Mouse (Mus musculus): ENCODE measurements around the gene Ccdc88b. TPM values are rescaled to one million over a fixed set of nuclear protein-coding genes. Genes with fewer than 3 reads are reported as not detected.

Gene Ccdc88b
- polyA plus RNA-seq, 1 experiment from 2014 or later = 0.42 TPM

- no peak for DNase-seq (ENCODE audit: low spot score)
- Histone ChIP-seq H3K27ac (ENCODE audit: low read depth, low read length) (no peak overlapping the region), H3K9me3 (ENCODE audit: control insufficient read depth, low read length) (no peaks in the 10 kb centered on the region), H3K36me3 (ENCODE audit: control insufficient read depth, insufficient read depth, low read length) (no peaks in the 10 kb centered on the region), H3K4me3 (ENCODE audit: low read depth, low read length) (no peak overlapping the region), H3K4me2 (replicated peaks; ENCODE audit: low read depth, low read length) (no peak overlapping the region), H3K9ac (ENCODE audit: low read depth, low read length) (no peak overlapping the region), H3K4me1 (replicated peaks; ENCODE audit: control insufficient read depth, insufficient read depth, low read length) (peaks cover 9% of the 10 kb centered on the region), H3K27me3 (ENCODE audit: control insufficient read depth, insufficient read depth, low read length) (peaks cover 45% of the 10 kb centered on the region)
- no peak for ATAC-seq (ENCODE audit: low FRiP score)
- 29% methylated on average over 3 of the region's 3 CpGs for WGBS
Measured at GRCm38 (mm10) chr19:6841292-6841597, 16.8 kb downstream of the Ccdc88b start.

- 3% methylated on average over 41 of the region's 44 CpGs for WGBS
- peak; percentile 71 for DNase-seq (ENCODE audit: low spot score)
- no peaks in the 10 kb centered on the region for H3K9me3 ChIP-seq (ENCODE audit: control insufficient read depth, low read length)
- peak; percentile 76 for ATAC-seq (ENCODE audit: low FRiP score)
- H3K4me1 ChIP-seq (replicated peaks; ENCODE audit: control insufficient read depth, insufficient read depth, low read length) = peaks cover 9% of the 10 kb centered on the region
- H3K4me3 ChIP-seq (ENCODE audit: low read depth, low read length) = peak within 1 kb of the TSS; percentile 54
- peak within 1 kb of the TSS; percentile 53 for H3K9ac ChIP-seq (ENCODE audit: low read depth, low read length)
- peak within 1 kb of the TSS; percentile 97 for H3K4me2 ChIP-seq (replicated peaks; ENCODE audit: low read depth, low read length)
- H3K27me3 ChIP-seq (ENCODE audit: control insufficient read depth, insufficient read depth, low read length) = peaks cover 41% of the 10 kb centered on the region
- H3K27ac ChIP-seq (ENCODE audit: low read depth, low read length) = no peak within 1 kb of the TSS
- H3K36me3 ChIP-seq (ENCODE audit: control insufficient read depth, insufficient read depth, low read length) = no peaks in the 10 kb centered on the region
Measured at GRCm38 (mm10) chr19:6840475-6841291, 17.3 kb downstream of the Ccdc88b start, which contains the start of gene Rps6ka4. Gene Rps6ka4, minus strand, starts transcription at chr19:6840636.

GRCm38 (mm10) chr19:6839615-6840474, 18.2 kb downstream of the Ccdc88b start:
- peak overlapping the region; percentile 54 for H3K4me3 ChIP-seq (ENCODE audit: low read depth, low read length)
- WGBS = 2% methylated on average over 42 of the region's 46 CpGs
- peaks cover 9% of the 10 kb centered on the region for H3K4me1 ChIP-seq (replicated peaks; ENCODE audit: control insufficient read depth, insufficient read depth, low read length)
- peak; percentile 51 for DNase-seq (ENCODE audit: low spot score)
- H3K9me3 ChIP-seq (ENCODE audit: control insufficient read depth, low read length) = no peaks in the 10 kb centered on the region
- H3K9ac ChIP-seq (ENCODE audit: low read depth, low read length) = peak overlapping the region; percentile 53
- no peaks in the 10 kb centered on the region for H3K36me3 ChIP-seq (ENCODE audit: control insufficient read depth, insufficient read depth, low read length)
- ATAC-seq (ENCODE audit: low FRiP score) = peak; percentile 60; the same call in 1 of the 2 replicates
- peak overlapping the region; percentile 97 for H3K4me2 ChIP-seq (replicated peaks; ENCODE audit: low read depth, low read length)
- H3K27ac ChIP-seq (ENCODE audit: low read depth, low read length) = no peak overlapping the region
- peaks cover 41% of the 10 kb centered on the region for H3K27me3 ChIP-seq (ENCODE audit: control insufficient read depth, insufficient read depth, low read length)

- 85% methylated on average over 8 of the region's 8 CpGs for WGBS
- Histone ChIP-seq H3K4me2 (replicated peaks; ENCODE audit: low read depth, low read length) (no peak overlapping the region), H3K4me3 (ENCODE audit: low read depth, low read length) (no peak overlapping the region), H3K4me1 (replicated peaks; ENCODE audit: control insufficient read depth, insufficient read depth, low read length) (peaks cover 12% of the 10 kb centered on the region; the same call in 1 of the 2 replicates), H3K36me3 (ENCODE audit: control insufficient read depth, insufficient read depth, low read length) (no peaks in the 10 kb centered on the region), H3K27ac (ENCODE audit: low read depth, low read length) (no peak overlapping the region), H3K27me3 (ENCODE audit: control insufficient read depth, insufficient read depth, low read length) (peaks cover 41% of the 10 kb centered on the region), H3K9me3 (ENCODE audit: control insufficient read depth, low read length) (no peaks in the 10 kb centered on the region), H3K9ac (ENCODE audit: low read depth, low read length) (no peak overlapping the region)
- ATAC-seq (ENCODE audit: low FRiP score) = no peak
- DNase-seq (ENCODE audit: low spot score) = no peak
Measured at GRCm38 (mm10) chr19:6832363-6832762, 25.6 kb downstream of the Ccdc88b start.

- ATAC-seq (ENCODE audit: low FRiP score) (no peak), DNase-seq (ENCODE audit: low spot score) (peak; percentile 48)
- peak overlapping the region; percentile 25 for H3K4me3 ChIP-seq (ENCODE audit: low read depth, low read length)
- peaks cover 39% of the 10 kb centered on the region for H3K27me3 ChIP-seq (ENCODE audit: control insufficient read depth, insufficient read depth, low read length)
- H3K4me1 ChIP-seq (replicated peaks; ENCODE audit: control insufficient read depth, insufficient read depth, low read length) = peaks cover 12% of the 10 kb centered on the region; the same call in 1 of the 2 replicates
- H3K9ac ChIP-seq (ENCODE audit: low read depth, low read length) = no peak overlapping the region
- H3K27ac ChIP-seq (ENCODE audit: low read depth, low read length) = no peak overlapping the region
- no peaks in the 10 kb centered on the region for H3K36me3 ChIP-seq (ENCODE audit: control insufficient read depth, insufficient read depth, low read length)
- WGBS = 2% methylated on average over 17 of the region's 17 CpGs
- H3K9me3 ChIP-seq (ENCODE audit: control insufficient read depth, low read length) = no peaks in the 10 kb centered on the region
- H3K4me2 ChIP-seq (replicated peaks; ENCODE audit: low read depth, low read length) = peak overlapping the region; percentile 63
Measured at GRCm38 (mm10) chr19:6831331-6831730, 26.7 kb downstream of the Ccdc88b start.

GRCm38 (mm10) chr19:6830556-6831316, 27.3 kb downstream of the Ccdc88b start:
- peak; percentile 63 for DNase-seq (ENCODE audit: low spot score)
- no peaks in the 10 kb centered on the region for H3K9me3 ChIP-seq (ENCODE audit: control insufficient read depth, low read length)
- H3K9ac ChIP-seq (ENCODE audit: low read depth, low read length) = no peak overlapping the region; the same call in 1 of the 2 replicates
- 3% methylated on average over 35 of the region's 38 CpGs for WGBS
- H3K27me3 ChIP-seq (ENCODE audit: control insufficient read depth, insufficient read depth, low read length) = peaks cover 39% of the 10 kb centered on the region
- peaks cover 12% of the 10 kb centered on the region; the same call in 1 of the 2 replicates for H3K4me1 ChIP-seq (replicated peaks; ENCODE audit: control insufficient read depth, insufficient read depth, low read length)
- no peak overlapping the region for H3K27ac ChIP-seq (ENCODE audit: low read depth, low read length)
- peak overlapping the region; percentile 63 for H3K4me2 ChIP-seq (replicated peaks; ENCODE audit: low read depth, low read length)
- H3K4me3 ChIP-seq (ENCODE audit: low read depth, low read length) = peak overlapping the region; percentile 25
- ATAC-seq (ENCODE audit: low FRiP score) = 0 out of 2 replicates have a peak, but pooled peaks have one; percentile 7
- H3K36me3 ChIP-seq (ENCODE audit: control insufficient read depth, insufficient read depth, low read length) = no peaks in the 10 kb centered on the region

GRCm38 (mm10) chr19:6829870-6830555, 28.0 kb downstream of the Ccdc88b start:
- peak; percentile 33; the same call in 1 of the 2 replicates for ATAC-seq (ENCODE audit: low FRiP score)
- H3K4me1 ChIP-seq (replicated peaks; ENCODE audit: control insufficient read depth, insufficient read depth, low read length) = peaks cover 12% of the 10 kb centered on the region; the same call in 1 of the 2 replicates
- H3K4me3 ChIP-seq (ENCODE audit: low read depth, low read length) = peak overlapping the region; percentile 25
- no peaks in the 10 kb centered on the region for H3K36me3 ChIP-seq (ENCODE audit: control insufficient read depth, insufficient read depth, low read length)
- peak overlapping the region; percentile 42 for H3K9ac ChIP-seq (ENCODE audit: low read depth, low read length)
- H3K27me3 ChIP-seq (ENCODE audit: control insufficient read depth, insufficient read depth, low read length) = peaks cover 39% of the 10 kb centered on the region
- 2% methylated on average over 47 of the region's 48 CpGs for WGBS
- DNase-seq (ENCODE audit: low spot score) = no peak
- no peak overlapping the region for H3K27ac ChIP-seq (ENCODE audit: low read depth, low read length)
- H3K9me3 ChIP-seq (ENCODE audit: control insufficient read depth, low read length) = no peaks in the 10 kb centered on the region
- H3K4me2 ChIP-seq (replicated peaks; ENCODE audit: low read depth, low read length) = peak overlapping the region; percentile 63

GRCm38 (mm10) chr19:6829069-6829468, 28.9 kb downstream of the Ccdc88b start:
- Histone ChIP-seq H3K9me3 (ENCODE audit: control insufficient read depth, low read length) (no peaks in the 10 kb centered on the region), H3K9ac (ENCODE audit: low read depth, low read length) (no peak overlapping the region), H3K36me3 (ENCODE audit: control insufficient read depth, insufficient read depth, low read length) (no peaks in the 10 kb centered on the region), H3K4me2 (replicated peaks; ENCODE audit: low read depth, low read length) (no peak overlapping the region), H3K4me3 (ENCODE audit: low read depth, low read length) (no peak overlapping the region), H3K27me3 (ENCODE audit: control insufficient read depth, insufficient read depth, low read length) (peaks cover 39% of the 10 kb centered on the region), H3K27ac (ENCODE audit: low read depth, low read length) (no peak overlapping the region), H3K4me1 (replicated peaks; ENCODE audit: control insufficient read depth, insufficient read depth, low read length) (peaks cover 12% of the 10 kb centered on the region; the same call in 1 of the 2 replicates)
- DNase-seq (ENCODE audit: low spot score) = peak; percentile 37
- no peak for ATAC-seq (ENCODE audit: low FRiP score)
- WGBS = 7% methylated on average over 3 of the region's 3 CpGs
